Comparison of ENCODE assay signal across 9 mouse cellular contexts in the genomic region with DNA sequence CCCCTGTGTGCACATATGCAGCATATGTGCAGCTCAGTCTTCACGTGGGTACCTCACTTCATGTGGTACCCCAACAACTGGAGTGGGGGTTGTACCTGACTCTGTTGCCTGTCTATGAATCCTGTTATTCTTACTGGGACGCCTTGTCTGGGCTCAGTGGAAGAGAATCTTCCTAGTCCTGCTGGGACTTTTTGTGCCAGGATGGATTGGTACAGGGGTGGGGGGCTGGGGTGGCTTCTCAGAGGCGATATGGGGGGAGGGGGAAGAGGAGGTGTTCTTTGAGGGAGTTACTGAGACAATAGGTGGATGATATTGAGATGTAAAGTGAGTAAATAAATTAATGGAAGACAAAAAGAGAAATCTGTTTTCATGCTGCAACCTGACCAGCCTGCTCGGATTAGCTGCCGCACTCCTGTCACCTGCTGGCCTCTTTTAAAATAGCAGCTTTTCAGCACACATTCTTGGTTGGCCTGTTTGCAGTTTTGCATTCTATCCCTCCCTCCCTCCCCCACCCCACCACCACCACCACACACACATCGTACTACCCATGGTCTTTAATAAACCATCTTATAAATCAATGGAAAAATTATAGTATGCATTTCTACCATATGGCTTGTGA.
A peak's percentile ranks its signal among the peaks of the same experiment; 100 is the strongest.
DNase-seq lines count a peak whose midpoint lies in the region; ATAC-seq lines count a peak whose summit lies in the region.
"Had no signal": no experiment of that assay in that cellular context is flagged by ENCODE, and none has a peak within 500 bp of the region (broad histone marks: within the 10 kb centered on the region; RNA-seq: fewer than 3 reads in every experiment).

No protein-coding gene starts in this region.

- H3K9ac ChIP-seq in heart, embryonic 11.5 days (ENCODE audit: low read depth, low read length): no peak overlapping the region
- H3K9ac ChIP-seq in forebrain, embryonic 11.5 days (ENCODE audit: low read length): no peak overlapping the region
- H3K9ac ChIP-seq: heart, embryonic 15.5 days had no signal

- no peaks in the 10 kb centered on the region for H3K4me1 ChIP-seq in heart, embryonic 11.5 days (ENCODE audit: control insufficient read depth, insufficient read depth, low read length)
- H3K4me1 ChIP-seq in forebrain, embryonic 11.5 days (replicated peaks; ENCODE audit: control insufficient read depth, insufficient read depth, low read length): no peaks in the 10 kb centered on the region
- H3K4me1 ChIP-seq: heart, embryonic 15.5 days had no signal

- peak; percentile 12 for DNase-seq in heart, postnatal 4 days
- DNase-seq in right cerebral cortex, adult 2 months (ENCODE audit: low spot score in 2 of 2): peak; percentile 8 to 36
- DNase-seq in right cerebral cortex, adult 18-20 months: no peak
- no peak for DNase-seq in forebrain, embryonic 11.5 days (ENCODE audit: low spot score)
- peak; percentile 5 for DNase-seq in right cerebral cortex, postnatal 25 days
- no peak for DNase-seq in yolk sac, embryonic 10.5 days (ENCODE audit: low spot score)
- DNase-seq in thymus, postnatal 0 days (ENCODE audit: low spot score): no peak

- H3K4me3 ChIP-seq in heart, embryonic 11.5 days (ENCODE audit: low read depth, low read length): no peak overlapping the region
- no peak overlapping the region for H3K4me3 ChIP-seq in forebrain, embryonic 11.5 days (ENCODE audit: low read depth, low read length)
- H3K4me3 ChIP-seq: heart, embryonic 15.5 days had no signal

- no peaks in the 10 kb centered on the region for H3K27me3 ChIP-seq in heart, embryonic 11.5 days (ENCODE audit: control insufficient read depth, insufficient read depth, low read length)
- H3K27me3 ChIP-seq in forebrain, embryonic 11.5 days (ENCODE audit: control insufficient read depth, insufficient read depth, low read length): no peaks in the 10 kb centered on the region
- H3K27me3 ChIP-seq: heart, embryonic 15.5 days had no signal

- no peak for ATAC-seq in heart, embryonic 11.5 days (replicated peaks; ENCODE audit: insufficient number of reproducible peaks, low FRiP score, low TSS enrichment)
- ATAC-seq in forebrain, embryonic 11.5 days (replicated peaks; ENCODE audit: low FRiP score): peak; percentile 63

- WGBS in heart, embryonic 11.5 days (ENCODE audit: insufficient replicate concordance): 55% methylated on average over 6 of the region's 6 CpGs
- WGBS in forebrain, embryonic 11.5 days: 47% methylated on average over 6 of the region's 6 CpGs

- H3K9me3 ChIP-seq in heart, embryonic 11.5 days (replicated peaks; ENCODE audit: control insufficient read depth, low read length): no peaks in the 10 kb centered on the region; the same call in 1 of the 2 replicates
- no peaks in the 10 kb centered on the region for H3K9me3 ChIP-seq in forebrain, embryonic 11.5 days (ENCODE audit: control insufficient read depth, low read length)
- H3K9me3 ChIP-seq: heart, embryonic 15.5 days had no signal

- no peak overlapping the region for H3K27ac ChIP-seq in heart, embryonic 11.5 days (ENCODE audit: low read depth, low read length)
- H3K27ac ChIP-seq in forebrain, embryonic 11.5 days (ENCODE audit: low read depth, low read length): no peak overlapping the region
- H3K27ac ChIP-seq: heart, embryonic 15.5 days had no signal

- H3K4me2 ChIP-seq in heart, embryonic 11.5 days: no peak overlapping the region
- no peak overlapping the region for H3K4me2 ChIP-seq in forebrain, embryonic 11.5 days (ENCODE audit: low read depth, low read length, severe bottlenecking)
- H3K4me2 ChIP-seq: heart, embryonic 15.5 days had no signal

- no peaks in the 10 kb centered on the region for H3K36me3 ChIP-seq in heart, embryonic 11.5 days (ENCODE audit: control insufficient read depth, insufficient read depth, low read length)
- H3K36me3 ChIP-seq in forebrain, embryonic 11.5 days (ENCODE audit: control insufficient read depth, insufficient read depth, low read length): no peaks in the 10 kb centered on the region
- H3K36me3 ChIP-seq: heart, embryonic 15.5 days had no signal

Comparison
In these comparisons a context has a peak if more than half of its experiments do, and no peak if none do; other contexts are left out.
1. DNase-seq: peak in heart, postnatal 4 days (single experiment), right cerebral cortex, adult 2 months (2 of 2) and right cerebral cortex, postnatal 25 days (single experiment); none in right cerebral cortex, adult 18-20 months (single experiment), forebrain, embryonic 11.5 days (single experiment), yolk sac, embryonic 10.5 days (single experiment) and thymus, postnatal 0 days (single experiment).